Mouse (Mus musculus) urinary bladder, postnatal 14 days (tissue): Measurements from ENCODE around the gene Rps6ka2.
A peak's percentile ranks its signal among the peaks of the same experiment; 100 is the strongest.
"Not testable (repeated sequence)": the region's sequence is repeated elsewhere in the genome, so short reads cannot be mapped to it uniquely, and the experiment has no call there.

ENCODE experiments used
- DNase-seq: peaks from one replicate; pipeline ENCODE4 v3.0.0; 2021; ENCODE audit warnings: low spot score

Rps6ka2 gene

GRCm38 (mm10) chr17:7169627-7170303 is at the start of gene Rps6ka2:
Rps6ka2 (plus strand) TSS chr17:7170115.
- peak; percentile 96 for DNase-seq

GRCm38 (mm10) chr17:7120835-7121234 is 49.1 kb upstream of the Rps6ka2 start:
- DNase-seq = not testable (repeated sequence)

- not testable (repeated sequence) for DNase-seq
Observed at GRCm38 (mm10) chr17:7122554-7122953, 47.4 kb upstream of the Rps6ka2 start.

GRCm38 (mm10) chr17:7126475-7126874 is 43.4 kb upstream of the Rps6ka2 start:
- not testable (repeated sequence) for DNase-seq

- not testable (repeated sequence) for DNase-seq
Observed at GRCm38 (mm10) chr17:7134002-7134401, 35.9 kb upstream of the Rps6ka2 start.

- DNase-seq = not testable (repeated sequence)
Observed at GRCm38 (mm10) chr17:7135277-7135676, 34.6 kb upstream of the Rps6ka2 start.

- DNase-seq = no peak
Observed at GRCm38 (mm10) chr17:7138186-7138925, 31.6 kb upstream of the Rps6ka2 start.

GRCm38 (mm10) chr17:7140399-7141174 is 29.3 kb upstream of the Rps6ka2 start:
- no peak for DNase-seq

GRCm38 (mm10) chr17:7142367-7142766 is 27.5 kb upstream of the Rps6ka2 start:
- DNase-seq = no peak

- DNase-seq = no peak
Observed at GRCm38 (mm10) chr17:7143885-7144518, 25.9 kb upstream of the Rps6ka2 start.

- no peak for DNase-seq
Observed at GRCm38 (mm10) chr17:7145373-7146058, 24.4 kb upstream of the Rps6ka2 start.

GRCm38 (mm10) chr17:7146479-7146878 is 23.4 kb upstream of the Rps6ka2 start:
- DNase-seq = no peak

- no peak for DNase-seq
Observed at GRCm38 (mm10) chr17:7147920-7148321, 22.0 kb upstream of the Rps6ka2 start.

GRCm38 (mm10) chr17:7149328-7150195 is 20.4 kb upstream of the Rps6ka2 start:
- DNase-seq = no peak

GRCm38 (mm10) chr17:7151446-7152100 is 18.3 kb upstream of the Rps6ka2 start:
- DNase-seq = no peak

- no peak for DNase-seq
Observed at GRCm38 (mm10) chr17:7152662-7153061, 17.3 kb upstream of the Rps6ka2 start.

- no peak for DNase-seq
Observed at GRCm38 (mm10) chr17:7163955-7164354, 6.0 kb upstream of the Rps6ka2 start.

GRCm38 (mm10) chr17:7165524-7165923 is 4.4 kb upstream of the Rps6ka2 start:
- no peak for DNase-seq

GRCm38 (mm10) chr17:7168961-7169626 is 821 bp upstream of the Rps6ka2 start:
- peak; percentile 51 for DNase-seq
